Mouse (Mus musculus) hindbrain, embryonic 10.5 days (tissue): ENCODE data around the gene Gm10217. TPM values are rescaled to one million over a fixed set of nuclear protein-coding genes. Genes with fewer than 3 reads are reported as not detected.

Experiments
- DNase-seq: peaks from one replicate; pipeline ENCODE4 v3.0.0-alpha.2; 2017; ENCODE audit warnings: low spot score
- H3K27ac ChIP-seq: fragments of 300-500 bp; sonication (generic); 2 replicates; pipeline ENCODE4 v1.5.1; 2016; ENCODE audit warnings: mild to moderate bottlenecking, moderate library complexity
- H3K27me3 ChIP-seq: fragments of 300-500 bp; sonication (generic); 2 replicates; pipeline ENCODE4 v1.6.1; 2016; ENCODE audit warnings: mild to moderate bottlenecking; ENCODE audit not compliant: poor library complexity, insufficient read depth, severe bottlenecking
- H3K36me3 ChIP-seq: fragments of 300-500 bp; sonication (generic); 2 replicates; pipeline ENCODE4 v1.6.1; 2016; ENCODE audit warnings: mild to moderate bottlenecking, moderate library complexity
- H3K4me1 ChIP-seq: fragments of 300-500 bp; sonication (generic); replicated peaks from 2 replicates; pipeline ENCODE4 v1.6.1; 2016; ENCODE audit warnings: mild to moderate bottlenecking
- H3K4me3 ChIP-seq: fragments of 300-500 bp; sonication (generic); 2 replicates; pipeline ENCODE4 v1.5.1; 2016; ENCODE audit warnings: mild to moderate bottlenecking, moderate library complexity
- H3K9me3 ChIP-seq: fragments of 300-500 bp; sonication (generic); 2 replicates; pipeline ENCODE4 v1.6.1; 2016; ENCODE audit warnings: mild to moderate bottlenecking, moderate library complexity
- WGBS: fragments of 180-500 bp; shearing (Covaris S2); methylation state at CpG from one replicate; pipeline ENCODE4 v1.1.7; 2016; 5-methylcytosine and 5-hydroxymethylcytosine counted together
- polyA plus RNA-seq: library from polyadenylated mRNA; unstranded; fragments of >200 nt; fragmentation: Nextera tagmentation; extraction: Ambion mirVana; gene quantifications from 2 replicates; pipeline ENCODE4 v1.2.1, GENCODE M21; 2016

Gm10217 gene
- polyA plus RNA-seq, result not detected in 2 replicates

DNA sequence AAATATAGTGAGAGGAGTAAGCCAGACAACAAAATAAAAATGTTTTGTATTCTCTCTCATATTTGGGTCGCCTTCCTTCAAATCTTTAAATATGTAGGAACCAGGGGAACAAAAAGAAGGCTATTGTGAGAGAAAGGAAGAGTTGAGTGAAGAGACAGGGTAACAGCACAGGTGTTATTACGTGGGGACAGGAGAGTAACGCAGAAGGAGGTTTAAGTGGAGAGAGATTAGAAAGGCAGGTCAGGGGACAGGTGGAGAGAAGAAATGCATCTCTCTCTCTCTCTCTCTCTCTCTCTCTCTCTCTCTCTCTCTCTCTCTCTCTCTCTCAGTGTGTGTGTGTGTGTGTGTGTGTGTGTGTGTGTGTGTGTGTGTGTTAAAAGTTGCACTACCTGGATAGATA, at the start of gene Gm10217:
Gene Gm10217 (plus strand): TSS at position 301 of the 400 bp plus-strand sequence.
- H3K4me1 ChIP-seq, result peaks cover 9% of the 10 kb centered on the region
- no peak for DNase-seq
- H3K9me3 ChIP-seq, result no peaks in the 10 kb centered on the region
- H3K27ac ChIP-seq, result no peak within 1 kb of the TSS
- no peaks in the 10 kb centered on the region for H3K27me3 ChIP-seq
- no peak within 1 kb of the TSS for H3K4me3 ChIP-seq
- H3K36me3 ChIP-seq, result no peaks in the 10 kb centered on the region
- WGBS, result 92% methylated on average over 3 of the region's 3 CpGs

- Histone ChIP-seq H3K4me3 (no peak overlapping the region), H3K36me3 (no peaks in the 10 kb centered on the region), H3K27ac (no peak overlapping the region), H3K4me1 (no peaks in the 10 kb centered on the region), H3K27me3 (no peaks in the 10 kb centered on the region), H3K9me3 (no peaks in the 10 kb centered on the region)
- 90% methylated on average over 8 of the region's 8 CpGs for WGBS
- no peak for DNase-seq
Measured at GRCm38 (mm10) chr8:9824770-9825169, 39.3 kb upstream of the Gm10217 start.

DNA sequence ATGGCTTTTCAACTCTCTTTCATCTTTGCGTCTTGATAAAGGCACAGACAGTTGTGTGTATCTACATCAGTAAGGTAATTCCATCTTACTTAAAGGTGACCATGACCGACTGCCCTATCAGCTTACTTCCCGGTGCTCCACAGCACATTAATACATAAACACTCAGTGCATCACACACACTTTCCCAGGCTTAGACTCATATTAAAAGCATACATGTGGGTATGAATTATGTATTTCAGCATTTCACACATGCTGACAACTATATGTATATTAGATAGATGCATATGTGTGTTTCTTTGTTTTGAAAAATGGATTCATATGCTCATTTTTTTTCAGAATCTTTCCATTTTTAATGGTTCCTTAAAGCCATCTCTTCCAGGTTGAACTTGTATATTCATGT, 23.8 kb upstream of the Gm10217 start:
- Histone ChIP-seq H3K27me3 (no peaks in the 10 kb centered on the region), H3K4me1 (no peaks in the 10 kb centered on the region), H3K4me3 (no peak overlapping the region), H3K36me3 (no peaks in the 10 kb centered on the region), H3K27ac (no peak overlapping the region), H3K9me3 (no peaks in the 10 kb centered on the region)
- no peak for DNase-seq
- WGBS, result 93% methylated on average over 3 of the region's 3 CpGs

GRCm38 (mm10) chr8:9859286-9859685, 4.8 kb upstream of the Gm10217 start:
- peak; percentile 36 for DNase-seq
- H3K4me3 ChIP-seq, result no peak overlapping the region
- peak overlapping the region; percentile 53; the same call in 1 of the 2 replicates for H3K27ac ChIP-seq
- no peaks in the 10 kb centered on the region for H3K27me3 ChIP-seq
- no peaks in the 10 kb centered on the region for H3K36me3 ChIP-seq
- H3K4me1 ChIP-seq, result peaks cover 12% of the 10 kb centered on the region
- WGBS, result 14% methylated on average over 2 of the region's 2 CpGs
- no peaks in the 10 kb centered on the region for H3K9me3 ChIP-seq

GRCm38 (mm10) chr8:9860539-9861203, 3.4 kb upstream of the Gm10217 start:
- Histone ChIP-seq H3K27ac (no peak overlapping the region), H3K4me3 (no peak overlapping the region), H3K27me3 (no peaks in the 10 kb centered on the region), H3K36me3 (no peaks in the 10 kb centered on the region), H3K4me1 (peaks cover 12% of the 10 kb centered on the region), H3K9me3 (no peaks in the 10 kb centered on the region)
- 86% methylated on average over 10 of the region's 10 CpGs for WGBS
- no peak for DNase-seq

DNA sequence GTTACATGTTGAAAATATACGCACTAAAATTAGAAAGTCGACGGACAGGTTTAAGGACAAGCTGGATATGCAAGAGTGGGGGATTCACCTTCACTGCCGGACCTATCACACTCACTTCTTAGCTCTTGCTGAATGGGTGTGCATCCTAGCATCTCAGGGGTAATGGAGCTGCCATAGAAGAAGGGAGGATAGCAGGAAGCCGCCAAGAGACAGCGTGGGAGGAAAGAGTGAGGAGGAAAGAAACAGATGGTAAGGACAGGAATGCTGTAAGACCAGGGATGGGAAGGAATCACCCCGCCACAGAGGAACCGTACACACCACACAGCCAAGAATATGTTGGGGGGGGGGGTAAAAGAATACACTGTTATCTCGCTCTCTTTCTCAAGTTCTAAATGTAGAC, 1.1 kb downstream of the Gm10217 start:
- no peak overlapping the region for H3K4me3 ChIP-seq
- H3K27me3 ChIP-seq, result no peaks in the 10 kb centered on the region
- H3K36me3 ChIP-seq, result no peaks in the 10 kb centered on the region
- no peak for DNase-seq
- H3K9me3 ChIP-seq, result no peaks in the 10 kb centered on the region
- no peak overlapping the region for H3K27ac ChIP-seq
- 86% methylated on average over 9 of the region's 9 CpGs for WGBS
- H3K4me1 ChIP-seq, result no peaks in the 10 kb centered on the region

DNA sequence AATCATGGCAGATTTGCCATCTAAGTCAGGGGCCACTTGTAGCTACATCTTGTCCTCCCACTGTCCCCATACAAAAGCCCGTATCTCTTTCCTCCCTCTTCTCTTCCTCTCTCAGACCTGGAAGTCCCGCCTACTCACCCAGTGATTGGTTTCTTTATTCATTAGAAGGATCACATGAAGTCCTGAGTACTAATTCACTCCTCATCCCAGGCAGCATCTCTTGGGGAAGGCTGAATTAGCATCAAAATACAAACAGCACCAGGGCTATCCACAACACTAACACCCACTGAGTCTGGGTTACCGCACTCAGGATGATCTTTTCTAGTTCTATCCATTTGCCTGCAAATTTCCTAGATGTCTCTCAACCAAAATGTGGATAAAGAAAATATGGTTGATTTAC, 4.0 kb downstream of the Gm10217 start:
- no peak for DNase-seq
- Histone ChIP-seq H3K27me3 (no peaks in the 10 kb centered on the region), H3K27ac (no peak overlapping the region), H3K4me3 (no peak overlapping the region), H3K36me3 (no peaks in the 10 kb centered on the region), H3K4me1 (no peaks in the 10 kb centered on the region), H3K9me3 (no peaks in the 10 kb centered on the region)
- 53% methylated on average over 3 of the region's 3 CpGs for WGBS

- WGBS, result 85% methylated on average over 1 of the region's 1 CpGs
- no peaks in the 10 kb centered on the region for H3K27me3 ChIP-seq
- H3K27ac ChIP-seq, result no peak overlapping the region
- H3K4me1 ChIP-seq, result no peaks in the 10 kb centered on the region
- DNase-seq, result no peak
- H3K4me3 ChIP-seq, result no peak overlapping the region
- no peaks in the 10 kb centered on the region for H3K9me3 ChIP-seq
- no peaks in the 10 kb centered on the region for H3K36me3 ChIP-seq
Measured at GRCm38 (mm10) chr8:9876241-9876640, 12.2 kb downstream of the Gm10217 start.

- H3K4me1 ChIP-seq, result no peaks in the 10 kb centered on the region
- no peaks in the 10 kb centered on the region for H3K27me3 ChIP-seq
- no peaks in the 10 kb centered on the region for H3K9me3 ChIP-seq
- DNase-seq, result no peak
- H3K36me3 ChIP-seq, result no peaks in the 10 kb centered on the region
- 90% methylated on average over 4 of the region's 4 CpGs for WGBS
- no peak overlapping the region for H3K27ac ChIP-seq
- H3K4me3 ChIP-seq, result no peak overlapping the region
Measured at GRCm38 (mm10) chr8:9879921-9880320, 15.9 kb downstream of the Gm10217 start.

DNA sequence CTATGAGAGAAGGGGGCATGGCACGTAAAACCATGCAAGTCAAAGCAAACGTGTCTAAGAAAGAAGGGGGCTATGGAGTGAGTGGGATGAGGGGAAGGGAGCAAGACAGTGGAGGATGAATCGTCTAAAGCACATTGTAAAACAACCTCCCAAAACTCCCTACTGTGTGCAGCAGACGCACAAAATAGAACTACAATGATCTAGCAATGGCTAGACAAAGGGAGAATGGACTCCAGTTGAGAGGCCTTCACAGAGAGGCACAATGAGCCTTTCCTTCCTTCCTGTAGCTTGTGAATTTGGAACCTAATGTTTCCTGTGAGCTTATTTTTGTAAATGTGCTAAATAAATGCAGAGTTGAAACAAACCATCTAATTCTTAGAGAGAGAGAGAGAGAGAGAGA, 22.7 kb downstream of the Gm10217 start:
- Histone ChIP-seq H3K4me3 (no peak overlapping the region), H3K36me3 (no peaks in the 10 kb centered on the region), H3K27ac (no peak overlapping the region), H3K9me3 (no peaks in the 10 kb centered on the region), H3K4me1 (no peaks in the 10 kb centered on the region), H3K27me3 (no peaks in the 10 kb centered on the region)
- 40% methylated on average over 4 of the region's 4 CpGs for WGBS
- no peak for DNase-seq

DNA sequence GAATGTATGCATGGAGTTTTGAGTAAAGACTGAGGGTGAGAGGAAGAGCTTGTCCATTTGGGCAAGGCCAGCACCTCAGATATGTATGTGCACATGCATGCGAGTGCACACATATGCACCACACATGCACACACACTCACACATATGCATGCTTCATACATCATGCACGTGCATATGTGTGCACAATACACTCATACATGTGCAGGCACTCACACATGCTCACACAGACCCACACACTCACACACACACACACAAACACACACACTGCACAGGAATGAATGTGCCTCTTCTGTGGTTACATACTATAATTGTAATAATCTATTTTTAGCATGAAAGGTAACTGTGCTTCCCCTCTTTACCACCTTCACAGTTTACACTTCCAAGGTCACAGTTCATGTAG, 35.1 kb downstream of the Gm10217 start:
- Histone ChIP-seq H3K27ac (no peak overlapping the region), H3K4me3 (no peak overlapping the region), H3K27me3 (no peaks in the 10 kb centered on the region), H3K4me1 (no peaks in the 10 kb centered on the region), H3K9me3 (no peaks in the 10 kb centered on the region), H3K36me3 (no peaks in the 10 kb centered on the region)
- no peak for DNase-seq
- WGBS, result 80% methylated on average over 2 of the region's 2 CpGs

DNA sequence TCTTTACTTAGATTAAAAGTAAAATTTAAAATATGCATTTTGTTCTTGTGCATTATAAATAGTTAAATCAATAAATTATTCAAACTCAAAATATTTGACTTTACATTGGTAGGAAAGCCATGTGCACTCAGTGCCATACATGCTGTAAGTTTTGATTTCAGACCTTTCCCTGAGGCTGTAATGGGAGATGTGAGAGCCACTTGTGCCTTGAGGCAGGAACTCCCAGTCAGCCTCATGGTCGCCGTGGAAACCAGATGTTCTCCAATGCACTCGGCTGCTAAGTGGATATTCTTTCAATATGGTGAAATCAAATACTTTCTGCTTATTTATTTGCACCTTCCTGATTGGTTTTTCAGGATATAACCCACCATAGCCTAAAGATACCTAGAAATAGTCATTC, 35.6 kb downstream of the Gm10217 start:
- Histone ChIP-seq H3K27ac (no peak overlapping the region), H3K4me3 (no peak overlapping the region), H3K9me3 (no peaks in the 10 kb centered on the region), H3K4me1 (no peaks in the 10 kb centered on the region), H3K27me3 (no peaks in the 10 kb centered on the region), H3K36me3 (no peaks in the 10 kb centered on the region)
- DNase-seq, result no peak
- WGBS, result 62% methylated on average over 3 of the region's 3 CpGs
